Mouse (Mus musculus) CH12.LX (cell line): ENCODE data around the gene Rims1. TPM values are rescaled to one million over a fixed set of nuclear protein-coding genes. Genes with fewer than 3 reads are reported as not detected.

Experiments used
- DNase-seq: peaks from one replicate; pipeline ENCODE4 v3.0.0-alpha.2; 2013; ENCODE audit errors: extremely low read depth
- H3K27ac ChIP-seq: 2 replicates; pipeline ENCODE4 v1.5.1; 2012; ENCODE audit warnings: low read depth, mild to moderate bottlenecking, control low read depth, moderate library complexity; ENCODE audit not compliant: insufficient read depth
- H3K27me3 ChIP-seq: replicated peaks from 2 replicates; pipeline ENCODE3; 2012; ENCODE audit warnings: inconsistent platforms
- H3K36me3 ChIP-seq, 2 experiments: replicated peaks in 1 of 2; 2 replicates each; pipeline versions ENCODE3 to v1.6.1; 2012; ENCODE audit warnings: inconsistent platforms in 1 of 2, low read length in 1 of 2, mild to moderate bottlenecking in 1 of 2, mixed read lengths in 1 of 2, moderate library complexity in 1 of 2; ENCODE audit not compliant: control insufficient read depth in 1 of 2, insufficient read depth in 1 of 2
- H3K4me1 ChIP-seq, 2 experiments: 2 replicates each; pipeline ENCODE4 v1.6.1; 2012; ENCODE audit warnings: inconsistent platforms in 1 of 2, moderate library complexity in 1 of 2; ENCODE audit not compliant: insufficient read depth in 2 of 2, control insufficient read depth in 1 of 2
- H3K4me2 ChIP-seq: 2 replicates; pipeline ENCODE4 v1.6.1; 2012; ENCODE audit warnings: low read depth, mild to moderate bottlenecking, control low read depth; ENCODE audit not compliant: poor library complexity, insufficient read depth, severe bottlenecking
- H3K4me3 ChIP-seq, 3 experiments: fragments of 150-350 bp in 1 of 3; sonication (generic) in 1 of 3; replicated peaks in 1 of 3; 2 replicates each; pipeline versions ENCODE3 to v1.5.1; 2011 to 2012; ENCODE audit warnings: low read depth in 2 of 3, low read length in 2 of 3, mild to moderate bottlenecking in 2 of 3, moderate library complexity in 2 of 3, control low read depth in 1 of 3, improper control_type of control experiment in 1 of 3, inconsistent platforms in 1 of 3, mixed read lengths in 1 of 3; ENCODE audit not compliant: poor library complexity in 1 of 3
- H3K79me2 ChIP-seq: replicated peaks from 2 replicates; pipeline ENCODE4 v1.6.1; 2012; ENCODE audit warnings: mild to moderate bottlenecking, moderate library complexity; ENCODE audit not compliant: control insufficient read depth, poor library complexity, insufficient read depth, severe bottlenecking; ENCODE audit errors: extremely low read depth
- H3K9ac ChIP-seq: 2 replicates; pipeline ENCODE4 v1.6.1; 2012; ENCODE audit warnings: low read depth, mild to moderate bottlenecking, control low read depth, moderate library complexity; ENCODE audit not compliant: insufficient read depth
- H3K9me3 ChIP-seq: replicated peaks from 2 replicates; pipeline ENCODE3; 2012; ENCODE audit warnings: low read length, inconsistent platforms, mixed read lengths
- BHLHE40 ChIP-seq: IDR thresholded peaks from 2 replicates; pipeline ENCODE4 v1.6.1; 2011; ENCODE audit warnings: mild to moderate bottlenecking, low read depth, low read length, improper control_type of control experiment
- CHD1 ChIP-seq: IDR thresholded peaks from 2 replicates; pipeline ENCODE4 v1.6.1; 2012; ENCODE audit warnings: low read depth, low read length, improper control_type of control experiment, inconsistent platforms
- CTCF ChIP-seq, 2 experiments: IDR thresholded peaks in 1 of 2; conservative IDR thresholded peaks in 1 of 2; 2 replicates each; pipeline ENCODE4 v1.5.1; 2011 to 2012; ENCODE audit warnings: low read depth in 2 of 2, low read length in 2 of 2, improper control_type of control experiment in 1 of 2, inconsistent platforms in 1 of 2, mild to moderate bottlenecking in 1 of 2, moderate library complexity in 1 of 2
- EP300 ChIP-seq: IDR thresholded peaks from 2 replicates; pipeline ENCODE4 v1.6.1; 2011; ENCODE audit warnings: low read length, improper control_type of control experiment
- GABPA ChIP-seq: IDR thresholded peaks from 2 replicates; pipeline ENCODE4 v1.6.1; 2012; ENCODE audit warnings: low read depth, low read length, improper control_type of control experiment, inconsistent platforms; ENCODE audit not compliant: insufficient replicate concordance
- HCFC1 ChIP-seq: IDR thresholded peaks from 2 replicates; pipeline ENCODE4 v1.6.1; 2012; ENCODE audit warnings: low read depth, mild to moderate bottlenecking, inconsistent platforms, low read length, improper control_type of control experiment
- KAT2A ChIP-seq: IDR thresholded peaks from 2 replicates; pipeline ENCODE4 v1.6.1; 2012; ENCODE audit warnings: low read length, improper control_type of control experiment, inconsistent platforms; ENCODE audit not compliant: insufficient replicate concordance
- MAZ ChIP-seq: IDR thresholded peaks from 2 replicates; pipeline ENCODE4 v1.6.1; 2012; ENCODE audit warnings: low read depth, mild to moderate bottlenecking, inconsistent platforms, low read length, improper control_type of control experiment, moderate library complexity
- NELFE ChIP-seq: IDR thresholded peaks from 2 replicates; pipeline ENCODE4 v1.6.1; 2011; ENCODE audit warnings: low read depth, low read length, improper control_type of control experiment
- NRF1 ChIP-seq: IDR thresholded peaks from 2 replicates; pipeline ENCODE4 v1.6.1; 2014; ENCODE audit warnings: low read depth, mild to moderate bottlenecking, inconsistent platforms, low read length, improper control_type of control experiment, moderate library complexity
- PAX5 ChIP-seq: IDR thresholded peaks from 2 replicates; pipeline ENCODE4 v1.6.1; 2012; ENCODE audit warnings: low read length, inconsistent platforms, mixed read lengths
- RCOR1 ChIP-seq: conservative IDR thresholded peaks from 2 replicates; pipeline ENCODE4 v1.6.1; 2012; ENCODE audit warnings: low read depth, mild to moderate bottlenecking, inconsistent platforms, low read length, improper control_type of control experiment
- SIN3A ChIP-seq: IDR thresholded peaks from 2 replicates; pipeline ENCODE4 v1.6.1; 2012; ENCODE audit warnings: low read length, improper control_type of control experiment, inconsistent platforms
- SMC3 ChIP-seq: IDR thresholded peaks from 2 replicates; pipeline ENCODE4 v1.6.1; 2011; ENCODE audit warnings: low read depth, low read length, improper control_type of control experiment
- TBP ChIP-seq: conservative IDR thresholded peaks from 2 replicates; pipeline ENCODE4 v1.6.1; 2011; ENCODE audit warnings: low read depth, low read length, improper control_type of control experiment
- TCF12 ChIP-seq: IDR thresholded peaks from 2 replicates; pipeline ENCODE4 v1.6.1; 2014; ENCODE audit warnings: low read depth, mild to moderate bottlenecking, inconsistent platforms, low read length, improper control_type of control experiment
- USF1 ChIP-seq: IDR thresholded peaks from 2 replicates; pipeline ENCODE4 v1.6.1; 2014; ENCODE audit warnings: low read depth, mild to moderate bottlenecking, inconsistent platforms, low read length, improper control_type of control experiment
- USF2 ChIP-seq: conservative IDR thresholded peaks from 2 replicates; pipeline ENCODE4 v1.6.1; 2011; ENCODE audit warnings: low read depth, low read length, improper control_type of control experiment
- ZC3H11A ChIP-seq: IDR thresholded peaks from 2 replicates; pipeline ENCODE4 v1.6.1; 2012; ENCODE audit warnings: low read depth, mild to moderate bottlenecking, inconsistent platforms, low read length, improper control_type of control experiment
- ZKSCAN1 ChIP-seq: IDR thresholded peaks from 2 replicates; pipeline ENCODE4 v1.6.1; 2012; ENCODE audit warnings: low read depth, inconsistent platforms, low read length, improper control_type of control experiment, borderline replicate concordance
- ZMIZ1 ChIP-seq: IDR thresholded peaks from 2 replicates; pipeline ENCODE4 v1.6.1; 2012; ENCODE audit warnings: low read depth, mild to moderate bottlenecking, inconsistent platforms, low read length, improper control_type of control experiment
- dilution Hi-C: fragments of 300-500 bp; cut with MboI; formaldehyde crosslinking; loops from 2 replicates; pipeline ENCODE4 v1.14.3; 2020; ENCODE audit warnings: low sequenced_read_pairs; ENCODE audit not compliant: extremely low pct_unique_long_range_greater_than_20kb, extremely low pct_ligation_motif_present
- in situ Hi-C: fragments of 300-500 bp; cut with MboI; formaldehyde crosslinking; loops from 3 replicates; pipeline ENCODE4 v1.14.3; 2019; ENCODE audit warnings: low sequenced_read_pairs, low pct_ligation_motif_present, low pct_unique_long_range_greater_than_20kb, mixed read lengths
- polyA plus RNA-seq: library from polyadenylated mRNA; unstranded; fragments of >175 nt; gene quantifications from 2 replicates; pipeline ENCODE4 v1.2.1, GENCODE M21; 2012; ENCODE audit warnings: low read depth; ENCODE audit not compliant: insufficient read length
- total RNA-seq, 2 experiments: library from RNA; depleted of rRNA; stranded (reverse); fragments of 300-350 nt in 1 of 2; fragments of >200 nt in 1 of 2; gene quantifications; 2 replicates each; pipeline ENCODE4 v1.2.3; 2012 to 2014

The Rims1 gene
- total and polyA plus RNA-seq, 3 experiments = not detected

DNA sequence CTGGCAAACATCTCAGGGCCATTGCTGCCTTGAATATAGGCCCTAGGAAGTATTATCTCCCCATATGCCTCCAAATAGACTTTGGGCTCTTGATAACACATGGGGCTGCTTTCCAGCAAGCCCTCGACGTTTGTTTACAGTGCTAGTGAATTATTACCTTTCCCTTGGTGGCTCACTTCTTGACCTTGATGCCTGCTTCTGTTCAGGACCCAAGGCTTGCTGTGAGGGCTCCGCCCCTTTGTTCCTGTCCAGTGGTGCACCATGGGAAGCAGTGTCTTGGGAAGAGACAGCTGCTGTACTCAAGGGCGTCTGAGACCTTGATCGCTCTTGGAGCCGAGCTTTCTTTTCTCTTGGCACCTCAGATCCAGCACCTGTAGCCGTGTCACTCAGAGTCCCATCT, 267.7 kb downstream of the Rims1 start:
- no peak for DNase-seq
- in situ Hi-C loops = no loop called here
- Histone ChIP-seq H3K79me2 (no peaks in the 10 kb centered on the region), H3K9me3 (peaks cover 8% of the 10 kb centered on the region), H3K9ac (no peak overlapping the region)
- no peak for TF ChIP-seq SIN3A
- no peak for TF ChIP-seq PAX5
- TF ChIP-seq USF2 = no peak
- no peak for TF ChIP-seq ZKSCAN1
- no peak for TF ChIP-seq TBP
- no peak for TF ChIP-seq CHD1
- no peak for TF ChIP-seq KAT2A
- TF ChIP-seq SMC3 = no peak
- no peak for TF ChIP-seq MAZ
- TF ChIP-seq BHLHE40 = no peak
- no peak for TF ChIP-seq RCOR1
- no peak for TF ChIP-seq USF1
- no peak for TF ChIP-seq HCFC1
- no peak for TF ChIP-seq ZMIZ1
- TF ChIP-seq CTCF (conservative IDR thresholded peaks at IDR 0.05 in 1 of 2, IDR thresholded peaks at IDR 0.05 in 1 of 2; ENCODE audit: low read depth in 2 of 2, low read length in 2 of 2) = no peak
- no peak for TF ChIP-seq GABPA
- TF ChIP-seq ZC3H11A = no peak
- no peak for TF ChIP-seq EP300
- TF ChIP-seq, all 38 proteins: peak for 0
- no peaks in the 10 kb centered on the region for H3K4me1 ChIP-seq
- H3K4me3 ChIP-seq = no peak overlapping the region
- H3K4me2 ChIP-seq = no peak overlapping the region
- dilution Hi-C loops = no loop called here
- no peaks in the 10 kb centered on the region for H3K27me3 ChIP-seq
- H3K27ac ChIP-seq = no peak overlapping the region
- H3K36me3 ChIP-seq = no peaks in the 10 kb centered on the region

DNA sequence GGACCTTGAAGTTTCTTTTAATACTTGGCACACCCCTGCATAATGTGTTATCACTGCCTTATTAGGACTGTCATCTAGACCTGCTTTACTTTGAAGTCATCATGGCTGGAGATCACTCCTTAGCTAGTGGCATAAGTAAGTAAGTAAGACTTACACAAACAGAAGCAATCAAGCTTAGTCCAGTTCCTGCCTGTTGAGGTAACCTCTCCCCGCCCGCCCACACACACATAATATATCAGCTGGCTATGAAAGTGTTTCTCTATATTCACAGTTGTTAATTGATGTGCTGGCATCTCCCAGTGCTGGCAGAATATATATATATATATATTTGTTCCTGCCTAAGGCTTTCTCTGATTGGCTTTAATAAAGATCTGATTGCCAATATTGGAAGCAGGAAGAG, 269.0 kb downstream of the Rims1 start:
- TF ChIP-seq ZC3H11A (no peak), NRF1 (no peak), CHD1 (no peak), NELFE (no peak), TCF12 (no peak)
- Histone ChIP-seq H3K9me3 (peaks cover 10% of the 10 kb centered on the region), H3K4me2 (no peak overlapping the region), H3K36me3 (no peaks in the 10 kb centered on the region), H3K79me2 (no peaks in the 10 kb centered on the region), H3K4me3 (no peak overlapping the region), H3K9ac (no peak overlapping the region), H3K27me3 (no peaks in the 10 kb centered on the region), H3K27ac (no peak overlapping the region), H3K4me1 (no peaks in the 10 kb centered on the region)
- no peak for DNase-seq
- in situ Hi-C loops = no loop called here
- dilution Hi-C loops = no loop called here
